Mouse (Mus musculus) bone marrow, adult 2 months (tissue): ENCODE measurements at regions not wholly inside any gene's neighbourhood (a gene's known extent, or its start where the extent isn't known, plus 50 kb on each side); places are given as distances from the start of the nearest gene placed in this dataset.

Source experiments
- H3K27ac ChIP-seq: fragments of 200-500 bp; 2 replicates; pipeline ENCODE4 v1.5.1; 2012; ENCODE audit warnings: low read depth, mild to moderate bottlenecking, control low read depth, inconsistent platforms, low read length; ENCODE audit not compliant: control insufficient read depth, poor library complexity, insufficient read depth
- H3K4me1 ChIP-seq: fragments of 200-500 bp; 2 replicates; pipeline ENCODE4 v1.6.1; 2011; ENCODE audit warnings: low read length; ENCODE audit not compliant: control insufficient read depth, insufficient read depth
- H3K4me3 ChIP-seq: fragments of 200-500 bp; replicated peaks from 2 replicates; pipeline ENCODE3; 2011; ENCODE audit warnings: mild to moderate bottlenecking, low read depth, low read length, control low read depth; ENCODE audit not compliant: control insufficient read depth
- CTCF ChIP-seq: fragments of 200-500 bp; IDR thresholded peaks from 2 replicates; pipeline ENCODE4 v1.5.1; 2011; ENCODE audit warnings: low read length, control low read depth; ENCODE audit not compliant: control insufficient read depth, insufficient read depth
- POLR2A ChIP-seq: fragments of 200-500 bp; IDR thresholded peaks from 2 replicates; pipeline ENCODE4 v1.6.1; 2011; ENCODE audit warnings: low read depth, mild to moderate bottlenecking, control low read depth, low read length, borderline replicate concordance; ENCODE audit not compliant: control insufficient read depth
- WGBS: fragments of 180-500 bp; shearing (Covaris S2); methylation state at CpG from one replicate; pipeline ENCODE4 v1.1.7; 2018; 5-methylcytosine and 5-hydroxymethylcytosine counted together

- H3K4me1 ChIP-seq = no peaks in the 10 kb centered on the region
- H3K27ac ChIP-seq = no peak overlapping the region
- TF ChIP-seq CTCF (no peak), POLR2A (no peak)
- 58% methylated on average over 5 of the region's 5 CpGs for WGBS
- no peak overlapping the region for H3K4me3 ChIP-seq
Measured at GRCm38 (mm10) chr17:16571403-16571802, 492.5 kb upstream of the Zfp960 start.

GRCm38 (mm10) chr17:16588791-16589190 lies 475.1 kb upstream of the Zfp960 start:
- Histone ChIP-seq H3K4me3 (no peak overlapping the region), H3K27ac (no peak overlapping the region), H3K4me1 (no peaks in the 10 kb centered on the region)
- no peak for TF ChIP-seq CTCF
- 64% methylated on average over 1 of the region's 1 CpGs for WGBS

GRCm38 (mm10) chr17:16599671-16600070 lies 464.2 kb upstream of the Zfp960 start:
- 58% methylated on average over 3 of the region's 3 CpGs for WGBS
- H3K27ac ChIP-seq = no peak overlapping the region
- H3K4me3 ChIP-seq = no peak overlapping the region
- no peaks in the 10 kb centered on the region for H3K4me1 ChIP-seq
- TF ChIP-seq CTCF (no peak), POLR2A (no peak)

- H3K4me3 ChIP-seq = no peak overlapping the region
- WGBS = 54% methylated on average over 1 of the region's 1 CpGs
- H3K27ac ChIP-seq = no peak overlapping the region
- no peak for TF ChIP-seq CTCF
- no peak for TF ChIP-seq POLR2A
- H3K4me1 ChIP-seq = no peaks in the 10 kb centered on the region
Measured at GRCm38 (mm10) chr17:16612405-16612979, 451.4 kb upstream of the Zfp960 start.

GRCm38 (mm10) chr17:16621931-16622556 lies 441.9 kb upstream of the Zfp960 start:
- TF ChIP-seq CTCF (no peak), POLR2A (no peak)
- 31% methylated on average over 4 of the region's 4 CpGs for WGBS
- Histone ChIP-seq H3K27ac (no peak overlapping the region), H3K4me3 (no peak overlapping the region), H3K4me1 (no peaks in the 10 kb centered on the region)

GRCm38 (mm10) chr17:16629854-16630253 lies 434.1 kb upstream of the Zfp960 start:
- no peak overlapping the region for H3K4me3 ChIP-seq
- H3K27ac ChIP-seq = no peak overlapping the region
- TF ChIP-seq CTCF = no peak
- no peak for TF ChIP-seq POLR2A
- no peaks in the 10 kb centered on the region for H3K4me1 ChIP-seq
- WGBS = 31% methylated on average over 1 of the region's 1 CpGs

- Histone ChIP-seq H3K4me1 (no peaks in the 10 kb centered on the region), H3K4me3 (no peak overlapping the region), H3K27ac (no peak overlapping the region)
- TF ChIP-seq POLR2A (no peak), CTCF (no peak)
Measured at GRCm38 (mm10) chr17:16633426-16633825, 430.5 kb upstream of the Zfp960 start.

GRCm38 (mm10) chr17:16637463-16637862 lies 426.4 kb upstream of the Zfp960 start:
- H3K4me3 ChIP-seq = no peak overlapping the region
- H3K4me1 ChIP-seq = no peaks in the 10 kb centered on the region
- TF ChIP-seq POLR2A (no peak), CTCF (no peak)
- no peak overlapping the region for H3K27ac ChIP-seq

- H3K4me1 ChIP-seq = no peaks in the 10 kb centered on the region
- TF ChIP-seq CTCF = no peak
- TF ChIP-seq POLR2A = no peak
- H3K4me3 ChIP-seq = no peak overlapping the region
- no peak overlapping the region for H3K27ac ChIP-seq
- 52% methylated on average over 1 of the region's 1 CpGs for WGBS
Measured at GRCm38 (mm10) chr17:16647942-16648341, 416.0 kb upstream of the Zfp960 start.
